Mouse (Mus musculus) layer of hippocampus, adult 6 months (tissue): ENCODE data around the gene 2010106E10Rik. TPM values are rescaled to one million over a fixed set of nuclear protein-coding genes. Genes with fewer than 3 reads are reported as not detected.

Source experiments
- long read RNA-seq, 2 experiments: library from polyadenylated mRNA; unstranded; transcript quantifications; one replicate each; pipeline ENCODE4 v2.0.0; 2019 to 2020
- polyA plus RNA-seq: library from polyadenylated mRNA; unstranded; fragments of <200 nt; fragmentation: Nextera tagmentation; gene quantifications from 2 replicates; pipeline ENCODE4 v1.2.3, GENCODE M21; 2021

2010106E10Rik gene
- not detected in 2 replicates for polyA plus RNA-seq
- long read RNA-seq, experiment 1: 0 reads
- long read RNA-seq, experiment 2: 0 reads

DNA sequence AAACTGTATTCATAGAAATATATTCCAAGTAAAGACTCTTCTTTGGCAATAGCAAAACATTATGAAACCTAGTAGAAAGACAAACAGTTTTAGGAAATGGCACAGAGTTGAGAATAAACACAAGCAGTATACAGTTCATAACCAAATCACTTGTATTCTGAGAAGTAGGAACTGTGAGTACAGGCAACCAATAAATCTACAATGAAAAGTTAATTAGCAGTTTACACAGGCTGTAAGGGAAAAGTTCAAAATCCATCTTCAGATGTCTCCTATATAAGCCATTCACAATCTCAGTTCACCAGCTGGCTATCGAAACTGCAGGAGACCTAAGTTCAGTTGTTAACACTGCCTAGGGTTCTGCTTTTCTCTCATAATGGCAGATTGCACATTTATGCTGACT is at the start of gene 2010106E10Rik:
TSS of gene 2010106E10Rik (plus strand) at position 301 of the 400 bp plus-strand sequence.

DNA sequence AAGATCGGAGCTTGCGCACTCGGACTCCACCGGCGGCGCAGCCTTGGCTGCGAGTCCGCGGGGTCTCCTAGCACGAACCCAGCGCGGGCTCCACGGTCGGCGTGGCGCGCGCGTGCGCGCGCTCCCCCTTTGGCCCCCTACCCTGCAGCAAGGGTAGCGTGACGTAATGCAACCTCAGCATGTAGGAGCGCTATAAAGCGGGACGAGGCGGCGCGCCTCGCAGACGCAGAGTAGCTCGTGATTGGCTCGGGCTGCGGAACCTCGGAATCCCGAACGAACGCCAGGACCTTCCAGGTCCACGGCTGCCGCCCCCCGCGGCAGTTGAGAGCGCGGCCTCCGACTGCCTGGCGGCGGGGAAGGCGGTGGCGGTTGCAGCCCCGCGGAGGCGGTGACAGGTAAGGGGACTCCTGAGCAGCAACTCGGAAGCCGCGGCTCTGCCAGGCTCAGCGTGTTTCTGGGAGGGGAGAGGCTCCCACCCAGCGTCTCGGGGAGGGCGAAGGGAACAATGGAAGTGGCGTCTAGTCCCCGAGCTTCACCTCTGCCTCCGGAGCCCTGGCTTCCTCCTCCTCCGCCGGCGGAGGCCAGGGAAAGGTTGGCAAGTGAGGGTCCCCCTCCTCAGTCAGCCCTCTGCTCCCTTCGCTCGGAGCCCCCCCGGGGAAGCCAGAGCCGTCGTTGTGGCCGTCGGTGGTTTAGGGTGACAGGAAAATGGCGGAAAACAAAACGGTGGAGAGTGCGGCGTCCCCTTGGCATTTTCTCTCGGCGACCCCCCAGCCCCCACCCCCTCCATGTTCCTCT is 105.6 kb downstream of the 2010106E10Rik start, which contains the start of gene Zfp711:
TSS of gene Zfp711 (plus strand) at position 16 of the 795 bp plus-strand sequence.

Other genes with a start within 250 kb of the 2010106E10Rik start
- gene Apool, start 183.9 kb upstream of the 2010106E10Rik start, polyA plus RNA-seq: 8.5 and 10.7 TPM in 2 replicates
- gene Satl1, start 88.5 kb upstream of the 2010106E10Rik start, polyA plus RNA-seq: not detected in 2 replicates
- 3.9 and 4.2 TPM in 2 replicates for gene Zfp711, start 105.3 kb downstream of the 2010106E10Rik start, polyA plus RNA-seq
- gene Pof1b, start 203.4 kb downstream of the 2010106E10Rik start, polyA plus RNA-seq: 0.04 TPM in 1 of 2 replicates, not detected in the other